Mouse (Mus musculus): ENCODE results near the gene Angptl4. TPM values are rescaled to one million over a fixed set of nuclear protein-coding genes. Genes with fewer than 3 reads are reported as not detected.

Angptl4 gene
- polyA plus RNA-seq, 1 experiment from 2014 or later = 1.8 TPM

DNA sequence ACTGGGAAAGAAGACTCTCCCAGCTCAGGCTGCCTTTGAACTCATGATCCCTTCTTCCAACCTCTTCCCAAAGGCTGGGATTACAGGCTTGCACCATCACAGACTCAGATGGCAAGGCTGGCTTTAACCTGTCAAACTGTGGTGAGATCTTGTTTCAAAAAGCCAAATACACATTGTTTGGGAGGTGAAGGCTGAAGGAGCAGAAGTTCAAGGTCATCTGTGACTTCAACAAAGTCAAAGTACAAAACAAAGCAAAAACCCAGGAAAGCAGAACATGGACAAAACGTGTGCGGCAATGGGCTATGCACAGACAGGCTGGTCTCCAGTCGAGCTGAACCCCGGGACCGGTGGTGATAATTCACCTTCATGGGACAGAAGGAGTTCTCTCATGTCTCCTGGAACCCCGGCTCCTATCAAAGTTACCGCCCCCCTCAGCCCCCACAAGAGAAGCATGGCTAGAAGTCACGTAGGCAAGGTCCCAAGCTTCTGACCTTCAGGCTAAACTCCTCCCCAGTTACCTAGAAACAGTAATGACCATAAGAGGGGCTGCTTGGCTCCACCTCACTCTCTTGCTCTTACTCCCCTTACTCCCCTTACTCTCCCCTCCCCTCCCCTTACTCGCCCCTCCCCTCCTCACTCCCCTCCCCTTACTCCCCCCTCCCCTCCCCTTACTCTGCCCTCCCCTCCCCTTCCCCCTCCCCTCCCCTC lies 25.7 kb upstream of the Angptl4 start:
- no peak for TF ChIP-seq CTCF (IDR thresholded peaks at IDR 0.05)
- ChIA-PET POLR2A (no interaction called here), CTCF (interaction anchor here (1.1 kb wide), 1 partner anchor 20 kb away, joined by 3 read pairs; no protein-coding TSS in a partner anchor)
- no peak for DNase-seq (ENCODE audit: low read depth, low spot score)
- ATAC-seq = no peak
- no peaks in the 10 kb centered on the region for H3K27me3 ChIP-seq
- in situ Hi-C loops (cut with MboI; ENCODE audit: low pct_unique_long_range_greater_than_20kb) = loop anchor here (10.0 kb wide), 1 partner anchor 283 kb away; the partner anchor contains the start of gene Adamts10

DNA sequence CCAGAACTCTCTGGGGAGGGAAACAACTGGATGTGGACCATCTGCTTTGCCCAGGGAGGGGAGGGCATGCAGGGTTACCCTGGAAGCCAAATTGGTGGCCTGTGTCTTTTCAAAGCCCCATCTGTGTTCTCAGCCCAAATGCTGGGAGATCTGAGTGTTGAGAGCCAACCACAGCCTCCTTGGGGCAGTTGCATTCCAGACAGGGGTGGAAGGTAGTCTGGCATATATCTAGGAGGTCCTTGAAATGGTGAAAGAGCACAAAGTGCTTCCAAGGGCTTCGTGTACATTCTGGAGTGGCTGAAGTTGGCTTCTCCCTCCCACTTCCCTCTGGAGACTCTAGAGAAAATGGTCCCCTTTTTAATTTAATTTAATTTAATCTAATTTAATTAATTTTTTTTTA lies 23.1 kb upstream of the Angptl4 start:
- in situ Hi-C loops (cut with MboI; ENCODE audit: low pct_unique_long_range_greater_than_20kb) = loop anchor here (10.0 kb wide), 1 partner anchor 280 kb away; the partner anchor contains the start of gene Adamts10
- no peak for DNase-seq (ENCODE audit: low read depth, low spot score)
- ATAC-seq = no peak
- TF ChIP-seq CTCF (IDR thresholded peaks at IDR 0.05) = no peak
- ChIA-PET CTCF (no interaction called here), POLR2A (interaction anchor here (0.6 kb wide), 1 partner anchor 9 kb away, joined by 3 read pairs; no protein-coding TSS in a partner anchor)
- no peaks in the 10 kb centered on the region for H3K27me3 ChIP-seq

DNA sequence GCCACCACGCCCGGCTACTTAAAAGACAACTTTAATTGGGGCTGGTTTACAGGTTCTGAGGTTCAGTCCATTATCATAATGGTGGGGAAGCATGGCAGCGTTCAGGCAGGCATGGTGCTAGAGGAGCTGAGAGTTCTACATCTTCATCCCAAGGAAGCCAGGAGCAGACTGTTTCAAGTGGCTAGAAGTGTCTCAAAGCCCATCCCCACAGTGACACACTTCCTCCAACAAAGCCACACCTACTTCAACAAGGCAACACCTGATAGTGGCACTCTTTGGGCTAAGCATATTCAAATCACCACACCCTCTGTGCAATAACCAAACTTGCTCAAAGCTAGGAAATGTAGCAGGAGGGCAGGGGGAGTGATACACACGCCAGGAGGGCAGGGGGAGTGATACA lies 22.6 kb upstream of the Angptl4 start:
- ChIA-PET CTCF (no interaction called here), POLR2A (no interaction called here)
- no peak for TF ChIP-seq CTCF (IDR thresholded peaks at IDR 0.05)
- DNase-seq (ENCODE audit: low read depth, low spot score) (no peak), ATAC-seq (no peak)
- H3K27me3 ChIP-seq = no peaks in the 10 kb centered on the region
- in situ Hi-C loops (cut with MboI; ENCODE audit: low pct_unique_long_range_greater_than_20kb) = loop anchor here (10.0 kb wide), 1 partner anchor 279 kb away; the partner anchor contains the start of gene Adamts10

DNA sequence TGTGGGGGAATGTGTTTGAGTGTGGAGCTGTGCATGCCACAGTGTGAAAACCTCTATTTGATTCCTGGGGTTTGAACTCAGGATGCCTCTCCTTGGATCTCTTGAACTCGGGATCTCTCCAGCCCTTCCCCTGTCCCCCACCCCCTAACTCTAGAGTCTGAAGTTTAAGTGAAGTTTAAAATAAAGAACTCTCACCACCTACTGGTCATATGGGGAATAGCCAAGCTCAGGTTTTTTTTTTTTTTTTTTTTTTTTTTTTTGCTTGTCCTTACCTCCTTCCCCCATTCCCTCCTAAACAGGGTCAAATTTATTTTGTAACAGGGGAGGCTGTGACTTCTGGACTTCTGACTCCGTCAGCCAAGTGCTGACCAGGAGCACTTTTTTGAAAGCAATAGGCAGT lies 20.6 kb upstream of the Angptl4 start:
- in situ Hi-C loops (cut with MboI; ENCODE audit: low pct_unique_long_range_greater_than_20kb) = loop anchor here (10.0 kb wide), 1 partner anchor 277 kb away; the partner anchor contains the start of gene Adamts10
- ATAC-seq (no peak), DNase-seq (ENCODE audit: low read depth, low spot score) (no peak)
- peak; percentile 55 for TF ChIP-seq CTCF (IDR thresholded peaks at IDR 0.05)
- POLR2A ChIA-PET = interaction anchor here (0.6 to 0.9 kb wide), 3 partner anchors 11 to 117 kb away, joined by 3 to 7 read pairs (median 5); no protein-coding TSS in a partner anchor
- H3K27me3 ChIP-seq = no peaks in the 10 kb centered on the region
- CTCF ChIA-PET = interaction anchor here (0.9 to 1.6 kb wide), 3 partner anchors 8 to 72 kb away, joined by 3 read pairs; no protein-coding TSS in a partner anchor

DNA sequence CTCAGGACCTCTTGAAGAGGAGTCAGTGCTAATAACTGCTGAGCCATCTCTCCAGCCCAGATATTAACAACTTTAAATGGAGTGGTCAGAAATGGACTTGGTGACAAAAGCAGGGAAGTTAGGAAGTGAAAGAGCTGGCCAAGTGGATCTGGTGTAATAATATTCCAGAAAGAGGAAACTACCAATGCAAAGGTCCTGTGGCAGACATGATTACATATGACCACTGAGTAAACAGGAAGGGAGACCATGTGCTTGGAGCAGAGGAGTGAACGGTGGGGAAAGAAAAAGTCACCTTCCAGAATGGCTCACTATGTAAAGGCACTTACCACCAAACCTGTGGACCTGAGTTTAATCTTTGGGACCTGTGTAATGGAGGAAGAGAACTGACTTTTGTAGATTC lies 17.6 kb upstream of the Angptl4 start:
- POLR2A ChIA-PET = no interaction called here
- CTCF ChIA-PET = interaction anchor here (0.7 to 1.2 kb wide), 3 partner anchors 53 to 95 kb away, joined by 3 to 7 read pairs (median 3); no protein-coding TSS in a partner anchor
- DNase-seq (ENCODE audit: low read depth, low spot score) = no peak
- no peak for TF ChIP-seq CTCF (IDR thresholded peaks at IDR 0.05)
- in situ Hi-C loops (cut with MboI; ENCODE audit: low pct_unique_long_range_greater_than_20kb) = no loop called here
- H3K27me3 ChIP-seq = no peaks in the 10 kb centered on the region
- ATAC-seq = no peak

DNA sequence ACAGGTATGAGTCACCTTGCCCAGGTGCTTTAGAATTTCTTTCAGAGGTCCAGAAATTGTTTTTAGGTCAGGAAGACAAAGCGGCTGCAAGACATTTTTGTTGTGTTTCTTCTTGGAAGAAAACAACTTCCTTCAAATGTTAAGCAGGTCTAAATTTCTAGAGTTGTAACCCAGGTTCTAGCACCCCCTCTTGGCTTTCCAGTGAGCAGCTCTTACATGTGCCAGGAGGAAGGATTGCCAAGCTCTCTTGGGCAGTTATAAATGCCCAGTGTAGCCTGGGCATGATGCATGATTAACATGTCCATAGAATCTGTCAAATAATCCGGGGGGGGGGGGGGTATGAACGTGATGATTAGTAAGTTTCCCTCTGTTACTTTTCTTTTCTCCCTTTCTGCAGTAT lies 16.7 kb upstream of the Angptl4 start:
- TF ChIP-seq CTCF (IDR thresholded peaks at IDR 0.05) = peak; percentile 77
- in situ Hi-C loops (cut with MboI; ENCODE audit: low pct_unique_long_range_greater_than_20kb) = no loop called here
- CTCF ChIA-PET = interaction anchor here (0.6 to 1.3 kb wide), 6 partner anchors 38 to 125 kb away, joined by 3 to 7 read pairs (median 3); partner anchors contain the start of gene Rab11b
- POLR2A ChIA-PET = interaction anchor here (0.5 kb wide), 1 partner anchor 27 kb away, joined by 3 read pairs; no protein-coding TSS in a partner anchor
- DNase-seq (ENCODE audit: low read depth, low spot score) (no peak), ATAC-seq (peak; percentile 69)
- H3K27me3 ChIP-seq = no peaks in the 10 kb centered on the region

DNA sequence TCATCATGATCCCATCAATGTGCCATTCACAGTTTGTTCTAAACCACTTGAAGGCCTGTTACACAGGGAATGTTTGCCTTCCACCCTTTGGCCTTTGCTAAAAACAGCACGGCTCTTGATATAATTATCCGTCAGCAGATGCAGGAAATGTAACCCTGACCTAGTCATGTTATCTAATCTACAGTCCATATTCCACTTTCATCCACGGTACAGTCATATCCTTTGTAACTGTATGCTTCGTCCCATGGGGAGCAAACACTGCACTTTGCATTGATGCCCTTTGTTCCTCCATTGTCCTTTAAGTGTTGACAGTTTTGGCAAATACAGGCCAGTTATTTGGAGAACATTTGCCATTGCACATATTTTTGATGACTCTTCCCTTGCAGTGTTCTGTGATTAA lies 7.1 kb upstream of the Angptl4 start:
- in situ Hi-C loops (cut with MboI; ENCODE audit: low pct_unique_long_range_greater_than_20kb) = no loop called here
- no peak for DNase-seq (ENCODE audit: low read depth, low spot score)
- ChIA-PET CTCF (no interaction called here), POLR2A (interaction anchor here (0.6 kb wide), 1 partner anchor 31 kb away, joined by 3 read pairs; no protein-coding TSS in a partner anchor)
- H3K27me3 ChIP-seq = no peaks in the 10 kb centered on the region
- no peak for ATAC-seq
- no peak for TF ChIP-seq CTCF (IDR thresholded peaks at IDR 0.05)

DNA sequence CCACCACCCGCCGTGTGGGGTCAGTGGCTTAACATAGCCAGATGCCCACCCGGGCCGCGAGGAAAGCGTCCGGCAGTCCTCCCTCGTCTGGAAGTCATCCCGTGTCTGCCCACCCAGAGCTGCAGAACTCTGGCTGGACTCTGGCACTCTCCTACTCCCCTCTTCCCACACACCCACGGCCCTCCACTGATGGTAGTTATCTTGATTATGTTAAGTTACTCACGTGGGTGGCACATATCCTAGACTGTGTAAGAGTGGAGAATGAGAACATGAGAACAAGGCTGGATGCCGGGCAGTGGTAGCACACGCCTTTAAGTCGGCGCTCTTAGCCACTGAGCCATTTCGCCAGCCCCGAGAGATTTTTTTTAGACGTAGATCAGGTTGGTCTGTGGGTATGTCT lies 4.7 kb upstream of the Angptl4 start:
- no peak for ATAC-seq
- CTCF ChIA-PET = no interaction called here
- POLR2A ChIA-PET = no interaction called here
- no peak for DNase-seq (ENCODE audit: low read depth, low spot score)
- in situ Hi-C loops (cut with MboI; ENCODE audit: low pct_unique_long_range_greater_than_20kb) = no loop called here
- TF ChIP-seq CTCF (IDR thresholded peaks at IDR 0.05) = no peak
- no peaks in the 10 kb centered on the region for H3K27me3 ChIP-seq

DNA sequence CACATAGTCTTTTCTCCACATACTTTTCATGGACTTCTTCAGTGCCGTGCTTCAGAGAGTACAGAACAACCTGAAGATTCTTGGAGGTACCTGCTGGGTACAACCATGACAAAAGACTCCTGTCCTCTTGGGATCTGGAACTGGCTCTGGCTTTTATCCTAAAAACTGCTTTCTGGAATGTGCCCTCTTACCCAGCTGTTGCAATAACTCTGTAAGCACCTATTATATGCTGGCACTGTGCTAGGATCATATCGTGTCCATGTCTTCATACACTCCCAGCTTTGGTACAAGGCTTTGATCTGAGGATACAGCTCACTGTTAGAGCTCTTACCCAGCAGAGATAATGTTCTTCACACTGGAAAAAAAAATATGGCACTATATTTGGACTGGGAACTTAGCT lies 3.3 kb upstream of the Angptl4 start:
- POLR2A ChIA-PET = interaction anchor here (1.5 kb wide), 1 partner anchor 25 kb away, joined by 4 read pairs; the partner anchor contains the start of gene Rab11b
- CTCF ChIA-PET = interaction anchor here (1.1 kb wide), 1 partner anchor 24 kb away, joined by 3 read pairs; the partner anchor contains the start of gene Rab11b
- TF ChIP-seq CTCF (IDR thresholded peaks at IDR 0.05) = no peak
- in situ Hi-C loops (cut with MboI; ENCODE audit: low pct_unique_long_range_greater_than_20kb) = loop anchor here (5.0 kb wide), 1 partner anchor 38 kb away; no protein-coding TSS in a partner anchor
- DNase-seq (ENCODE audit: low read depth, low spot score) = no peak
- no peak for ATAC-seq
- H3K27me3 ChIP-seq = no peaks in the 10 kb centered on the region

DNA sequence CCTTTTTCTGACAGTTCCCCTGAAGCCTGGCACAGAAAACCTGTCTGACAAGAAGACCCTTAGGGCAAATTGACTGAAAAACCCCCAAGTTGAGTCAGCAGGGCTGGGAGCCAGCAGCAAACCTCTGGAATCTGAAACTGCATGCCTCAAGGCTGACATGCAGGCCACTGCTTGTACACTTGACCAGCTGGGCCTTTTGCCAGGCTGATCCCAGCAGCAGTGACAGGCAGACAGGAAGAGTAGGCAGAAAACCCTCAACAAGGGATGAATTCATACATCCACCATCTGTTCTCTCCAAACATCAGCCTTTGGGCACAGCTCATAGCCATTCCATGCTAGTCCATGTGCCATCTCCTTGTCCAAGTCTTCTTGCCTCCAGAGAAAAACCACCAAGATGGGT lies 1.8 kb upstream of the Angptl4 start:
- no peaks in the 10 kb centered on the region for H3K27me3 ChIP-seq
- CTCF ChIA-PET = interaction anchor here (1.0 to 2.1 kb wide), 4 partner anchors 12 to 44 kb away, joined by 3 to 6 read pairs (median 4); partner anchors contain the start of gene Rab11b
- TF ChIP-seq CTCF (IDR thresholded peaks at IDR 0.05) = no peak
- in situ Hi-C loops (cut with MboI; ENCODE audit: low pct_unique_long_range_greater_than_20kb) = loop anchor here (5.0 kb wide), 1 partner anchor 36 kb away; no protein-coding TSS in a partner anchor
- POLR2A ChIA-PET = interaction anchor here (2.1 kb wide), 1 partner anchor 24 kb away, joined by 7 read pairs; the partner anchor contains the start of gene Rab11b
- ATAC-seq = peak; percentile 85
- DNase-seq (ENCODE audit: low read depth, low spot score) = peak; percentile 99
